Mouse (Mus musculus) embryonic facial prominence, embryonic 11.5 days (tissue): ENCODE measurements around the gene Aldh16a1. TPM values are rescaled to one million over a fixed set of nuclear protein-coding genes. Genes with fewer than 3 reads are reported as not detected.
"Not testable (repeated sequence)": the region's sequence is repeated elsewhere in the genome, so short reads cannot be mapped to it uniquely, and the experiment has no call there.

Source experiments
- ATAC-seq: fragments of 200-750 bp; cut with Nextera tagmentation; replicated peaks from 2 replicates; pipeline ENCODE4 v1.8.0; 2017; ENCODE audit warnings: low read depth; ENCODE audit not compliant: insufficient number of reproducible peaks, low FRiP score, low TSS enrichment
- DNase-seq: peaks from one replicate; pipeline ENCODE4 v3.0.0-alpha.2; 2015; ENCODE audit warnings: low spot score
- H3K27ac ChIP-seq: fragments of 300-500 bp; sonication (generic); replicated peaks from 2 replicates; pipeline ENCODE4 v1.5.1; 2014; ENCODE audit warnings: mild to moderate bottlenecking, low read depth, low read length, control low read depth
- H3K27me3 ChIP-seq: fragments of 300-500 bp; sonication (generic); 2 replicates; pipeline ENCODE4 v1.6.1; 2014; ENCODE audit warnings: mild to moderate bottlenecking, low read length, moderate library complexity, mixed read lengths; ENCODE audit not compliant: control insufficient read depth, insufficient read depth
- H3K36me3 ChIP-seq: fragments of 300-500 bp; sonication (generic); replicated peaks from 2 replicates; pipeline ENCODE4 v1.6.1; 2014; ENCODE audit warnings: low read depth, mild to moderate bottlenecking, low read length, moderate library complexity, mixed read lengths; ENCODE audit not compliant: control insufficient read depth, insufficient read depth
- H3K4me1 ChIP-seq: fragments of 300-500 bp; sonication (generic); 2 replicates; pipeline ENCODE4 v1.6.1; 2014; ENCODE audit warnings: low read length, mixed read lengths; ENCODE audit not compliant: control insufficient read depth, insufficient read depth
- H3K4me2 ChIP-seq: fragments of 300-500 bp; sonication (generic); 2 replicates; pipeline ENCODE4 v1.6.1; 2014; ENCODE audit warnings: low read depth, mild to moderate bottlenecking, control low read depth, low read length, moderate library complexity
- H3K4me3 ChIP-seq: fragments of 300-500 bp; sonication (generic); 2 replicates; pipeline ENCODE4 v1.5.1; 2014; ENCODE audit warnings: low read depth, low read length, control low read depth
- H3K9ac ChIP-seq: fragments of 300-500 bp; sonication (generic); replicated peaks from 2 replicates; pipeline ENCODE4 v1.6.1; 2014; ENCODE audit warnings: mild to moderate bottlenecking, control low read depth, low read length
- H3K9me3 ChIP-seq: fragments of 300-500 bp; sonication (generic); replicated peaks from 2 replicates; pipeline ENCODE4 v1.6.1; 2016; ENCODE audit warnings: mild to moderate bottlenecking, low read length, inconsistent platforms, mixed read lengths; ENCODE audit not compliant: control insufficient read depth
- WGBS: fragments of 180-500 bp; shearing (Covaris S2); extraction: QIAGEN DNeasy Blood & Tissue Kit; methylation state at CpG from one replicate; pipeline ENCODE4 v1.1.7; 2014; 5-methylcytosine and 5-hydroxymethylcytosine counted together
- polyA plus RNA-seq: library from polyadenylated mRNA; unstranded; fragments of >200 nt; fragmentation: Nextera tagmentation; extraction: Ambion mirVana; gene quantifications from 2 replicates; pipeline ENCODE4 v1.2.1, GENCODE M21; 2014

Gene Aldh16a1
- polyA plus RNA-seq, 1 experiment from 2014 or later, result 32.3 TPM

GRCm38 (mm10) chr7:45129318-45129717 is 25.1 kb downstream of the Aldh16a1 start:
- peak overlapping the region; percentile 79 for H3K9ac ChIP-seq
- H3K4me1 ChIP-seq, result no peaks in the 10 kb centered on the region; the same call in 1 of the 2 replicates
- peak; percentile 70 for DNase-seq

GRCm38 (mm10) chr7:45128624-45129246 is 25.6 kb downstream of the Aldh16a1 start, which contains the start of gene Rpl13a:
Gene Rpl13a (minus strand): TSS chr7:45128761.
- Histone ChIP-seq H3K36me3 (peaks cover 5% of the 10 kb centered on the region), H3K4me1 (no peaks in the 10 kb centered on the region; the same call in 1 of the 2 replicates), H3K27me3 (no peaks in the 10 kb centered on the region), H3K4me2 (peak within 1 kb of the TSS; percentile 88), H3K9me3 (no peaks in the 10 kb centered on the region), H3K9ac (peak within 1 kb of the TSS; percentile 100), H3K4me3 (peak within 1 kb of the TSS; percentile 96), H3K27ac (peak within 1 kb of the TSS; percentile 91)
- DNase-seq (peak; percentile 99), ATAC-seq (peak; percentile 95)
- WGBS, result under 1% methylated on average over 48 of the region's 48 CpGs

More at GRCm38 (mm10) chr7:45129318-45129717, 25.1 kb downstream of the Aldh16a1 start:
- WGBS, result under 1% methylated on average over 17 of the region's 17 CpGs
- Histone ChIP-seq H3K9me3 (no peaks in the 10 kb centered on the region), H3K36me3 (peaks cover 5% of the 10 kb centered on the region), H3K4me3 (peak overlapping the region; percentile 52), H3K27ac (peak overlapping the region; percentile 90), H3K4me2 (peak overlapping the region; percentile 64), H3K27me3 (no peaks in the 10 kb centered on the region)
- ATAC-seq, result no peak; the same call in 1 of the 2 replicates

- no peaks in the 10 kb centered on the region; the same call in 1 of the 2 replicates for H3K4me1 ChIP-seq
These were observed 26.6 kb downstream of the Aldh16a1 start for GRCm38 (mm10) chr7:45127700-45128224.

GRCm38 (mm10) chr7:45126844-45127699 is 27.3 kb downstream of the Aldh16a1 start:
- Histone ChIP-seq H3K36me3 (peaks cover 12% of the 10 kb centered on the region), H3K4me1 (peaks cover under 1% of the 10 kb centered on the region), H3K9me3 (no peaks in the 10 kb centered on the region), H3K4me3 (peak overlapping the region; percentile 96), H3K27ac (peak overlapping the region; percentile 91), H3K27me3 (no peaks in the 10 kb centered on the region), H3K9ac (peak overlapping the region; percentile 100), H3K4me2 (peak overlapping the region; percentile 88)
- ATAC-seq, result no peak
- WGBS, result 40% methylated on average over 21 of the region's 21 CpGs
- peak; percentile 35 for DNase-seq

More at GRCm38 (mm10) chr7:45127700-45128224, 26.6 kb downstream of the Aldh16a1 start:
- peak overlapping the region; percentile 88 for H3K4me2 ChIP-seq
- H3K4me3 ChIP-seq, result peak overlapping the region; percentile 96
- ATAC-seq, result no peak
- no peaks in the 10 kb centered on the region for H3K9me3 ChIP-seq
- no peak for DNase-seq
- H3K27me3 ChIP-seq, result no peaks in the 10 kb centered on the region
- peak overlapping the region; percentile 100 for H3K9ac ChIP-seq
- peak overlapping the region; percentile 91 for H3K27ac ChIP-seq
- 1% methylated on average over 6 of the region's 6 CpGs for WGBS
- H3K36me3 ChIP-seq, result peaks cover 7% of the 10 kb centered on the region

GRCm38 (mm10) chr7:45126147-45126843 is 28.1 kb downstream of the Aldh16a1 start:
- no peaks in the 10 kb centered on the region for H3K9me3 ChIP-seq
- peak overlapping the region; percentile 96; the same call in 1 of the 2 replicates for H3K4me3 ChIP-seq
- peak overlapping the region; percentile 88 for H3K4me2 ChIP-seq
- H3K4me1 ChIP-seq, result peaks cover 3% of the 10 kb centered on the region
- peak overlapping the region; percentile 91; the same call in 1 of the 2 replicates for H3K27ac ChIP-seq
- no peaks in the 10 kb centered on the region for H3K27me3 ChIP-seq
- peaks cover 18% of the 10 kb centered on the region for H3K36me3 ChIP-seq
- ATAC-seq (no peak), DNase-seq (no peak)
- 74% methylated on average over 17 of the region's 17 CpGs for WGBS
- H3K9ac ChIP-seq, result peak overlapping the region; percentile 100

- not testable (repeated sequence) for H3K9ac ChIP-seq
These were observed 28.7 kb downstream of the Aldh16a1 start for GRCm38 (mm10) chr7:45125649-45126048.

GRCm38 (mm10) chr7:45125144-45125600 is 29.2 kb downstream of the Aldh16a1 start:
- peaks cover 24% of the 10 kb centered on the region for H3K36me3 ChIP-seq
- no peaks in the 10 kb centered on the region for H3K9me3 ChIP-seq
- ATAC-seq, result no peak
- peak overlapping the region; percentile 21; the same call in 1 of the 2 replicates for H3K4me2 ChIP-seq
- no peak overlapping the region for H3K9ac ChIP-seq
- H3K4me1 ChIP-seq, result peaks cover 3% of the 10 kb centered on the region
- peak; percentile 73 for DNase-seq
- peak overlapping the region; percentile 77; the same call in 1 of the 2 replicates for H3K27ac ChIP-seq
- no peak overlapping the region for H3K4me3 ChIP-seq
- 24% methylated on average over 7 of the region's 7 CpGs for WGBS
- H3K27me3 ChIP-seq, result no peaks in the 10 kb centered on the region

More at GRCm38 (mm10) chr7:45125649-45126048, 28.7 kb downstream of the Aldh16a1 start:
- H3K27me3 ChIP-seq, H3K4me3 ChIP-seq, H3K4me2 ChIP-seq, ATAC-seq, H3K9me3 ChIP-seq, DNase-seq, H3K4me1 ChIP-seq, H3K27ac ChIP-seq: not testable (repeated sequence)
- 64% methylated on average over 5 of the region's 5 CpGs for WGBS
- H3K36me3 ChIP-seq, result peaks cover 24% of the 10 kb centered on the region
